Mouse (Mus musculus) stomach, embryonic 16.5 days (tissue): ENCODE data around the gene Ptgir. TPM values are rescaled to one million over a fixed set of nuclear protein-coding genes. Genes with fewer than 3 reads are reported as not detected.

Source experiments
- polyA plus RNA-seq: library from polyadenylated mRNA; unstranded; fragments of >200 nt; fragmentation: Nextera tagmentation; extraction: Ambion mirVana; gene quantifications from 2 replicates; pipeline ENCODE4 v1.2.1, GENCODE M21; 2015

Ptgir gene
- polyA plus RNA-seq, 1 experiment from 2014 or later, result 3.2 TPM

Other genes with a start within 250 kb of the Ptgir start
- gene Ceacam15, start 230.8 kb upstream of the Ptgir start, polyA plus RNA-seq, result not detected in 2 replicates
- gene Ceacam9, start 184.6 kb upstream of the Ptgir start, polyA plus RNA-seq, result not detected in 2 replicates
- gene Ap2s1, start 168.1 kb upstream of the Ptgir start, polyA plus RNA-seq, result 229 and 231 TPM in 2 replicates
- 43.1 and 46.6 TPM in 2 replicates for gene Slc1a5, start 125.2 kb upstream of the Ptgir start, polyA plus RNA-seq
- gene Strn4, start 90.6 kb upstream of the Ptgir start, polyA plus RNA-seq, result 68.5 and 80.0 TPM in 2 replicates
- 18.1 and 21.4 TPM in 2 replicates for gene Fkrp, start 89.8 kb upstream of the Ptgir start, polyA plus RNA-seq
- gene Prkd2, start 63.6 kb upstream of the Ptgir start, polyA plus RNA-seq, result 11.1 and 11.8 TPM in 2 replicates
- 2.3 TPM in 2 replicates for gene Dact3, start 31.2 kb upstream of the Ptgir start, polyA plus RNA-seq
- gene Gng8, start 14.7 kb upstream of the Ptgir start, polyA plus RNA-seq, result 9.7 and 12.0 TPM in 2 replicates
- gene Calm3, start 17.6 kb downstream of the Ptgir start, polyA plus RNA-seq, result 120 and 126 TPM in 2 replicates
- gene Pnmal2, start 38.2 kb downstream of the Ptgir start, polyA plus RNA-seq, result 7.8 and 10.2 TPM in 2 replicates
- 3.2 and 3.4 TPM in 2 replicates for gene Pnmal1, start 53.2 kb downstream of the Ptgir start, polyA plus RNA-seq
- 0.25 and 0.35 TPM in 2 replicates for gene Gm42372, start 76.6 kb downstream of the Ptgir start, polyA plus RNA-seq
- gene Ccdc8, start 86.2 kb downstream of the Ptgir start, polyA plus RNA-seq, result 40.4 and 45.1 TPM in 2 replicates
- gene Ppp5c, start 121.4 kb downstream of the Ptgir start, polyA plus RNA-seq, result 87.9 and 95.6 TPM in 2 replicates
- 49.6 and 60.1 TPM in 2 replicates for gene Hif3a, start 155.9 kb downstream of the Ptgir start, polyA plus RNA-seq
- gene Psg16, start 167.6 kb downstream of the Ptgir start, polyA plus RNA-seq, result 0.46 and 0.77 TPM in 2 replicates
- not detected in 2 replicates for gene Ceacam3, start 243.8 kb downstream of the Ptgir start, polyA plus RNA-seq